Mouse (Mus musculus): ENCODE data around the gene Vmn1r24.
"Not testable (repeated sequence)": the region's sequence is repeated elsewhere in the genome, so short reads cannot be mapped to it uniquely, and the experiment has no call there.

Gene Vmn1r24

GRCm38 (mm10) chr6:57961403-57961802 lies at the start of gene Vmn1r24:
Gene Vmn1r24 (minus strand): TSS chr6:57961503.
- DNase-seq (ENCODE audit: low read depth, low spot score) = not testable (repeated sequence)

- no peak for DNase-seq (ENCODE audit: low read depth, low spot score)
Measured at GRCm38 (mm10) chr6:57980710-57981109, 19.4 kb upstream of the Vmn1r24 start, which contains the start of gene Vmn1r25. Gene Vmn1r25 (minus strand): TSS chr6:57980810.

GRCm38 (mm10) chr6:57926738-57927137 lies 34.6 kb downstream of the Vmn1r24 start, which contains the start of gene Vmn1r23:
Gene Vmn1r23 (minus strand): TSS chr6:57926838.
- no peak for DNase-seq (ENCODE audit: low read depth, low spot score)

GRCm38 (mm10) chr6:57907928-57908327 lies 53.4 kb downstream of the Vmn1r24 start, which contains the start of gene Vmn1r22:
Gene Vmn1r22 (minus strand): TSS chr6:57908028.
- DNase-seq (ENCODE audit: low read depth, low spot score) = no peak

Data from mesoderm, embryonic 11.5 days (tissue).